7 mouse cellular contexts compared by ENCODE assay signal in the genomic region with DNA sequence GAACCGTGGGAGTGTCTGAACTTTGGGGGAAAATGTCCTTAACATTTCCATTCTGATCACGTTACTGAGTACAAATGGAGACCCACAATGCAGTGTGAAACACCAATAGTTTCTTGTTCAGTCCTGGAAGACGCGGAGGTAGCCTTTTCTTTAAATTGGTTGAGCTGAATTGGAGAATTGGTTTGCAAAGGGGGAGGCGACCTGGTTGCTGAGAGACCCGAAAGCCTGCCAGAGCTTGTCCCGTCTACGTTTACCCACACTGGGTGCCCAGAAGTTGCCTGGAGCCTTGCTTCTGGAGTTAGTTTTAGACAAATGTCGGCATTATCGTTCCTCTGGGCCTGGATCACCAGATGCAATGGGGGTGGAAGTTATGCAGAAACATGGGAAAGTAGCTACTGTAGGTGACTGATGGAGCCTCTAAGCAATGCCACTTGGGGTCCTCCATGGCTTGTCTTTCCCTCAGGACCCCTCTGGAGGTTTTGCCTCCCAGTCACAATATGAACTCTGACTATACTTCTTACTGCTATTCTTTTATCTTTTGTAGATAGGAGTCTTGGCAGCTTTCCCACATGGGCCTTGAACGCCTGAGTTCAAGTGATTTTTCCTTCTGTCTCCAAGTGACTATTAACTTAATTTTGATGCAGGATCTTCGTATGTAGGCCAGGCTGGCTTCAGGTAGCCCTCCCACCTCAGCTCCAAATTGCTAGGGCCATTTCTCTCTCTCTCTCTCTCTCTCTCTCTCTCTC. TPM values are rescaled to one million over a fixed set of nuclear protein-coding genes. Genes with fewer than 3 reads are reported as not detected.
DNase-seq lines count a peak whose midpoint lies in the region; ATAC-seq lines count a peak whose summit lies in the region.

No protein-coding gene starts in this region.

- ATAC-seq in hindbrain, embryonic 12.5 days (ENCODE audit: low FRiP score), result no peak
- ATAC-seq in hindbrain, embryonic 11.5 days (ENCODE audit: low FRiP score), result no peak
- no peak for ATAC-seq in liver, embryonic 16.5 days (ENCODE audit: low read depth)

- no peak overlapping the region for H3K9ac ChIP-seq in hindbrain, embryonic 12.5 days
- no peak overlapping the region for H3K9ac ChIP-seq in hindbrain, embryonic 11.5 days (ENCODE audit: low read depth, low read length)
- H3K9ac ChIP-seq in liver, embryonic 16.5 days (ENCODE audit: low read depth, low read length), result no peak overlapping the region

- H3K9me3 ChIP-seq in hindbrain, embryonic 12.5 days (replicated peaks), result no peaks in the 10 kb centered on the region
- H3K9me3 ChIP-seq in hindbrain, embryonic 11.5 days (ENCODE audit: control insufficient read depth, low read length), result no peaks in the 10 kb centered on the region
- H3K9me3 ChIP-seq in liver, embryonic 16.5 days (replicated peaks; ENCODE audit: control insufficient read depth, low read length), result no peaks in the 10 kb centered on the region

- no peak for DNase-seq in hindbrain, embryonic 11.5 days (ENCODE audit: low spot score)
- peak; percentile 72 for DNase-seq in adrenal gland, postnatal 14 days
- no peak for DNase-seq in retina, postnatal 1 day
- DNase-seq in spleen, adult 12 weeks (ENCODE audit: low spot score), result no peak

- H3K27ac ChIP-seq in hindbrain, embryonic 12.5 days, result peak overlapping the region; percentile 13; the same call in 1 of the 2 replicates
- H3K27ac ChIP-seq in hindbrain, embryonic 11.5 days (ENCODE audit: low read depth, low read length), result no peak overlapping the region
- no peak overlapping the region for H3K27ac ChIP-seq in brown adipose tissue, adult 24 weeks (replicated peaks; ENCODE audit: low read depth, low read length)
- no peak overlapping the region for H3K27ac ChIP-seq in liver, embryonic 16.5 days (ENCODE audit: low read length)

- peak overlapping the region; percentile 99 for H3K4me2 ChIP-seq in hindbrain, embryonic 12.5 days (replicated peaks)
- H3K4me2 ChIP-seq in hindbrain, embryonic 11.5 days (replicated peaks; ENCODE audit: low read depth, low read length), result no peak overlapping the region
- peak overlapping the region; percentile 88 for H3K4me2 ChIP-seq in liver, embryonic 16.5 days (ENCODE audit: low read depth, low read length)

- H3K27me3 ChIP-seq in hindbrain, embryonic 12.5 days, result no peaks in the 10 kb centered on the region
- H3K27me3 ChIP-seq in hindbrain, embryonic 11.5 days (ENCODE audit: control insufficient read depth, insufficient read depth, low read length), result no peaks in the 10 kb centered on the region
- no peaks in the 10 kb centered on the region for H3K27me3 ChIP-seq in liver, embryonic 16.5 days (ENCODE audit: control insufficient read depth, insufficient read depth, low read depth, low read length)

- no peaks in the 10 kb centered on the region for H3K36me3 ChIP-seq in hindbrain, embryonic 12.5 days
- no peaks in the 10 kb centered on the region for H3K36me3 ChIP-seq in hindbrain, embryonic 11.5 days (ENCODE audit: control insufficient read depth, insufficient read depth, low read length)
- no peaks in the 10 kb centered on the region for H3K36me3 ChIP-seq in liver, embryonic 16.5 days (ENCODE audit: control insufficient read depth, insufficient read depth)

- H3K4me3 ChIP-seq in hindbrain, embryonic 12.5 days, result no peak overlapping the region
- no peak overlapping the region for H3K4me3 ChIP-seq in hindbrain, embryonic 11.5 days (ENCODE audit: low read depth, low read length)
- H3K4me3 ChIP-seq in brown adipose tissue, adult 24 weeks (ENCODE audit: insufficient read depth, low read depth, low read length), result peak overlapping the region; percentile 67; the same call in 1 of the 2 replicates
- peak overlapping the region; percentile 64; the same call in 1 of the 2 replicates for H3K4me3 ChIP-seq in liver, embryonic 16.5 days (ENCODE audit: low read depth, low read length)

- H3K4me1 ChIP-seq in hindbrain, embryonic 12.5 days, result peaks cover 27% of the 10 kb centered on the region
- no peaks in the 10 kb centered on the region for H3K4me1 ChIP-seq in hindbrain, embryonic 11.5 days (replicated peaks; ENCODE audit: control insufficient read depth, insufficient read depth, low read length)
- H3K4me1 ChIP-seq in brown adipose tissue, adult 24 weeks (ENCODE audit: control insufficient read depth, insufficient read depth, insufficient read length, low read length), result no peaks in the 10 kb centered on the region; the same call in 1 of the 2 replicates
- H3K4me1 ChIP-seq in liver, embryonic 16.5 days (ENCODE audit: control insufficient read depth, low read depth, low read length), result peaks cover 52% of the 10 kb centered on the region

- 62% methylated on average over 12 of the region's 12 CpGs for WGBS in hindbrain, embryonic 12.5 days
- 77% methylated on average over 12 of the region's 12 CpGs for WGBS in hindbrain, embryonic 11.5 days
- 53% methylated on average over 12 of the region's 12 CpGs for WGBS in liver, embryonic 16.5 days (ENCODE audit: insufficient replicate concordance)

RNA-seq across cellular contexts. Expression of a gene that starts 1.7 kb away (rescaled TPM):
- 9.7 and 9.8 TPM in 2 replicates for polyA plus RNA-seq in hindbrain, embryonic 12.5 days (2016; fragmentation: Nextera tagmentation; extraction: Ambion mirVana)
- polyA plus RNA-seq in hindbrain, embryonic 11.5 days (2014; fragmentation: Nextera tagmentation; extraction: Ambion mirVana), result 1.7 and 2.5 TPM in 2 replicates
- 25.9 and 32.2 TPM in 2 replicates for total RNA-seq in adrenal gland, postnatal 14 days (2021)
- polyA plus RNA-seq in brown adipose tissue, adult 24 weeks (2012; ENCODE audit: insufficient read depth, insufficient read length, missing spikeins), result 5.9 and 7.6 TPM in 2 replicates
- 8.4 and 8.8 TPM in 2 replicates for polyA plus RNA-seq in liver, embryonic 16.5 days (2015; fragmentation: Nextera tagmentation; extraction: Ambion mirVana)

RNA-seq across cellular contexts. Expression of a gene that starts 12.6 kb away (rescaled TPM):
- polyA plus RNA-seq in hindbrain, embryonic 12.5 days (2016; fragmentation: Nextera tagmentation; extraction: Ambion mirVana), result 6.3 and 7.6 TPM in 2 replicates
- 4.4 and 6.1 TPM in 2 replicates for polyA plus RNA-seq in hindbrain, embryonic 11.5 days (2014; fragmentation: Nextera tagmentation; extraction: Ambion mirVana)
- 1.8 and 3.0 TPM in 2 replicates for total RNA-seq in adrenal gland, postnatal 14 days (2021)
- polyA plus RNA-seq in brown adipose tissue, adult 24 weeks (2012; ENCODE audit: insufficient read depth, insufficient read length, missing spikeins), result not detected in 2 replicates
- polyA plus RNA-seq in liver, embryonic 16.5 days (2015; fragmentation: Nextera tagmentation; extraction: Ambion mirVana), result 13.7 and 16.5 TPM in 2 replicates

RNA-seq across cellular contexts. Expression of a gene that starts 30.0 kb away (rescaled TPM):
- polyA plus RNA-seq in hindbrain, embryonic 12.5 days (2016; fragmentation: Nextera tagmentation; extraction: Ambion mirVana), result 4,582 and 4,772 TPM in 2 replicates
- polyA plus RNA-seq in hindbrain, embryonic 11.5 days (2014; fragmentation: Nextera tagmentation; extraction: Ambion mirVana), result 4,486 and 4,492 TPM in 2 replicates
- total RNA-seq in adrenal gland, postnatal 14 days (2021), result 118 and 119 TPM in 2 replicates
- 3.3 and 8.3 TPM in 2 replicates for polyA plus RNA-seq in brown adipose tissue, adult 24 weeks (2012; ENCODE audit: insufficient read depth, insufficient read length, missing spikeins)
- 360 and 407 TPM in 2 replicates for polyA plus RNA-seq in liver, embryonic 16.5 days (2015; fragmentation: Nextera tagmentation; extraction: Ambion mirVana)

RNA-seq across cellular contexts. Expression of a gene that starts 37.0 kb away (rescaled TPM):
- polyA plus RNA-seq in hindbrain, embryonic 12.5 days (2016; fragmentation: Nextera tagmentation; extraction: Ambion mirVana), result 137 and 140 TPM in 2 replicates
- polyA plus RNA-seq in hindbrain, embryonic 11.5 days (2014; fragmentation: Nextera tagmentation; extraction: Ambion mirVana), result 136 and 138 TPM in 2 replicates
- 103 and 113 TPM in 2 replicates for total RNA-seq in adrenal gland, postnatal 14 days (2021)
- polyA plus RNA-seq in brown adipose tissue, adult 24 weeks (2012; ENCODE audit: insufficient read depth, insufficient read length, missing spikeins), result 89.6 and 106 TPM in 2 replicates
- polyA plus RNA-seq in liver, embryonic 16.5 days (2015; fragmentation: Nextera tagmentation; extraction: Ambion mirVana), result 36.2 and 36.4 TPM in 2 replicates

RNA-seq across cellular contexts. Expression of a gene that starts 53.8 kb away (rescaled TPM):
- polyA plus RNA-seq in hindbrain, embryonic 12.5 days (2016; fragmentation: Nextera tagmentation; extraction: Ambion mirVana), result 36.7 and 42.8 TPM in 2 replicates
- polyA plus RNA-seq in hindbrain, embryonic 11.5 days (2014; fragmentation: Nextera tagmentation; extraction: Ambion mirVana), result 16.7 and 22.7 TPM in 2 replicates
- total RNA-seq in adrenal gland, postnatal 14 days (2021), result 30.2 and 32.3 TPM in 2 replicates
- 3.6 and 4.5 TPM in 2 replicates for polyA plus RNA-seq in brown adipose tissue, adult 24 weeks (2012; ENCODE audit: insufficient read depth, insufficient read length, missing spikeins)
- polyA plus RNA-seq in liver, embryonic 16.5 days (2015; fragmentation: Nextera tagmentation; extraction: Ambion mirVana), result 1.3 TPM in 2 replicates

Comparison
In these comparisons a context has a peak if more than half of its experiments do, and no peak if none do; other contexts are left out.
1. H3K4me3 ChIP-seq: peak in brown adipose tissue, adult 24 weeks (single experiment) and liver, embryonic 16.5 days (single experiment); none in hindbrain, embryonic 12.5 days (single experiment) and hindbrain, embryonic 11.5 days (single experiment).
2. RNA of a gene that starts 30.0 kb away (polyA plus RNA-seq): 4,582 to 4,772 TPM in hindbrain, embryonic 12.5 days, 4,486 to 4,492 TPM in hindbrain, embryonic 11.5 days and 360 to 407 TPM in liver, embryonic 16.5 days; 3.3 to 8.3 TPM in brown adipose tissue, adult 24 weeks; every median in the first group is over 10 times any median in the second.